Mouse (Mus musculus): ENCODE results near the gene Etnk1. TPM values are rescaled to one million over a fixed set of nuclear protein-coding genes. Genes with fewer than 3 reads are reported as not detected.
"Not testable (repeated sequence)": the region's sequence is repeated elsewhere in the genome, so short reads cannot be mapped to it uniquely, and the experiment has no call there.

Etnk1 gene
- total RNA-seq (2014; fragmentation: Nextera tagmentation): 38.0 and 47.4 TPM in 2 replicates
- 54.0 and 54.3 TPM in 2 replicates for total RNA-seq (2017)

- peak; percentile 87 for ATAC-seq (replicated peaks; ENCODE audit: poor library complexity, severe bottlenecking)
Observed at GRCm38 (mm10) chr6:143166452-143167357, at the start of gene Etnk1. Gene Etnk1, plus strand, starts transcription at chr6:143167221.

- ATAC-seq (replicated peaks; ENCODE audit: poor library complexity, severe bottlenecking): no peak
Observed at GRCm38 (mm10) chr6:143119325-143119724, 47.7 kb upstream of the Etnk1 start.

- ATAC-seq (replicated peaks; ENCODE audit: poor library complexity, severe bottlenecking): no peak
Observed at GRCm38 (mm10) chr6:143125721-143126120, 41.3 kb upstream of the Etnk1 start.

- no peak for ATAC-seq (replicated peaks; ENCODE audit: poor library complexity, severe bottlenecking)
Observed at GRCm38 (mm10) chr6:143129466-143129865, 37.6 kb upstream of the Etnk1 start.

GRCm38 (mm10) chr6:143129952-143130351, 37.1 kb upstream of the Etnk1 start:
- no peak for ATAC-seq (replicated peaks; ENCODE audit: poor library complexity, severe bottlenecking)

GRCm38 (mm10) chr6:143130411-143130810, 36.6 kb upstream of the Etnk1 start:
- ATAC-seq (replicated peaks; ENCODE audit: poor library complexity, severe bottlenecking): peak; percentile 73

GRCm38 (mm10) chr6:143131895-143132652, 34.9 kb upstream of the Etnk1 start:
- ATAC-seq (replicated peaks; ENCODE audit: poor library complexity, severe bottlenecking): peak; percentile 33; the same call in 1 of the 2 replicates

- ATAC-seq (replicated peaks; ENCODE audit: poor library complexity, severe bottlenecking): no peak
Observed at GRCm38 (mm10) chr6:143133150-143133549, 33.9 kb upstream of the Etnk1 start.

GRCm38 (mm10) chr6:143135097-143135496, 31.9 kb upstream of the Etnk1 start:
- ATAC-seq (replicated peaks; ENCODE audit: poor library complexity, severe bottlenecking): no peak

- no peak for ATAC-seq (replicated peaks; ENCODE audit: poor library complexity, severe bottlenecking)
Observed at GRCm38 (mm10) chr6:143136688-143137087, 30.3 kb upstream of the Etnk1 start.

- ATAC-seq (replicated peaks; ENCODE audit: poor library complexity, severe bottlenecking): no peak
Observed at GRCm38 (mm10) chr6:143137341-143137740, 29.7 kb upstream of the Etnk1 start.

- peak; percentile 64 for ATAC-seq (replicated peaks; ENCODE audit: poor library complexity, severe bottlenecking)
Observed at GRCm38 (mm10) chr6:143139417-143139816, 27.6 kb upstream of the Etnk1 start.

GRCm38 (mm10) chr6:143140884-143141283, 26.1 kb upstream of the Etnk1 start:
- no peak for ATAC-seq (replicated peaks; ENCODE audit: poor library complexity, severe bottlenecking)

GRCm38 (mm10) chr6:143141624-143142592, 25.1 kb upstream of the Etnk1 start:
- not testable (repeated sequence) for ATAC-seq (replicated peaks; ENCODE audit: poor library complexity, severe bottlenecking)

GRCm38 (mm10) chr6:143142861-143143260, 24.2 kb upstream of the Etnk1 start:
- ATAC-seq (replicated peaks; ENCODE audit: poor library complexity, severe bottlenecking): no peak

- no peak for ATAC-seq (replicated peaks; ENCODE audit: poor library complexity, severe bottlenecking)
Observed at GRCm38 (mm10) chr6:143143321-143143720, 23.7 kb upstream of the Etnk1 start.

- ATAC-seq (replicated peaks; ENCODE audit: poor library complexity, severe bottlenecking): no peak
Observed at GRCm38 (mm10) chr6:143143775-143144273, 23.2 kb upstream of the Etnk1 start.

GRCm38 (mm10) chr6:143144556-143144955, 22.5 kb upstream of the Etnk1 start:
- no peak for ATAC-seq (replicated peaks; ENCODE audit: poor library complexity, severe bottlenecking)

GRCm38 (mm10) chr6:143145051-143145450, 22.0 kb upstream of the Etnk1 start:
- no peak for ATAC-seq (replicated peaks; ENCODE audit: poor library complexity, severe bottlenecking)

GRCm38 (mm10) chr6:143146756-143147155, 20.3 kb upstream of the Etnk1 start:
- peak; percentile 88 for ATAC-seq (replicated peaks; ENCODE audit: poor library complexity, severe bottlenecking)

All from granulocyte monocyte progenitor cell, adult 5-6 weeks (primary cell).